ENCODE assay signal across 8 mouse cellular contexts in the genomic region with DNA sequence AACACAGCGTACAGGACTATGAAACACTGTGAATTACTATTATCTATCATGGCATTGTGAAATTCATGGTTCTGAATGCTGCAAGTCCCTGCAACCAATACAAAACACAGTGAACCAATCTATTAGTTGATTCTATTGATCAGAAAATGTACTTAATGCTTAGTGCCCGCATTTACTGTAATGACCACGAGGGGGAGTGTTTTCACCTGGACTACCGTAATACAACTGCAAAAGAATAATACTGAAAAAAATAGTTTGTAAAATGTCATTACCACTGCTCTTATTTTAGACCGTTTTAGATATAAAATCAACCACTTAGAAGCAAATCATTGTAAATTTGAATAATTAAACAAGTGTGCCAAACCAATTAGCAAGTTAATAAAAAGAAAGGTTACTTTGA.
DNase-seq lines count a peak whose midpoint lies in the region; ATAC-seq lines count a peak whose summit lies in the region.

No protein-coding gene starts in this region.

- peak; percentile 64 for ATAC-seq in activated CD4-positive, CD25-positive, alpha-beta regulatory T cell, adult 4 months
- peak; percentile 49; the same call in 1 of the 2 replicates for ATAC-seq in granulocyte monocyte progenitor cell, adult 5-6 weeks (replicated peaks; ENCODE audit: poor library complexity, severe bottlenecking)
- peak; percentile 34; the same call in 1 of the 2 replicates for ATAC-seq in neutrophil, adult 5-6 weeks (ENCODE audit: extremely low read depth, insufficient number of reproducible peaks, low FRiP score, poor library complexity, severe bottlenecking)

- DNase-seq in cerebellum, adult 11 months: peak; percentile 25
- no peak for DNase-seq in cerebellum, postnatal 4 days (ENCODE audit: low spot score in 2 of 2)
- peak; percentile 21 for DNase-seq in left cerebral cortex, postnatal 4 days
- no peak for DNase-seq in left cerebral cortex, adult 8-10 months (ENCODE audit: low spot score in 2 of 2)
- DNase-seq in right cerebral cortex, postnatal 36 days (ENCODE audit: low spot score in 2 of 2): no peak

- intact Hi-C loops in left cerebral cortex, postnatal 4 days (cut with DNase I): no loop called here

Comparison
In these comparisons a context has a peak if more than half of its experiments do, and no peak if none do; other contexts are left out.
1. DNase-seq: peak in cerebellum, adult 11 months (single experiment) and left cerebral cortex, postnatal 4 days (single experiment); none in cerebellum, postnatal 4 days (0 of 2), left cerebral cortex, adult 8-10 months (0 of 2) and right cerebral cortex, postnatal 36 days (0 of 2).
2. Peak in every context shown above with its lines, with median percentiles within 50 percentile points of each other: ATAC-seq.